Mouse (Mus musculus) embryo, embryonic 10.5 days (tissue): ENCODE data around the gene Cd274.

Experiments used
- DNase-seq: peaks from one replicate; pipeline ENCODE4 v3.0.0-alpha.2; 2015; ENCODE audit warnings: low spot score

The Cd274 gene

DNA sequence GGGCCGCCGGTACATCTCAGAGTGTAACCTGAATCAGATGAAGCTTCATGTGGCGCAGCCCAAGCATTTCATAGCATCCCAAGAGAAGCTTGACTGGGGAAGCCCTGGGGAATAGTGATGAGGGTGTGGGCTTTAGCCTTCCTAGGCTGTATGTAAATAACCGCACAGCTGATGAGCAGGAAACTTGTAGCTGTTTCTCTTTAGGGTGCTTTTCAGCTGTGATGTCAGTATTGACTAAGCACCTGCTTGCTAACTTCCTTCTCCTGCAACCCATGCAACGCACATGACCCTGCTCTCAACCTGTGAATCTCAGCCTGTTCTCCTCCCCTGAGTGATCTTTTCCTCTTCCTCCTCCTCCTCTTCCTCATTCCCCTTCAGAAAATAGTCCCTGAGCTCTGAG, 3.2 kb upstream of the Cd274 start:
- no peak for DNase-seq

DNA sequence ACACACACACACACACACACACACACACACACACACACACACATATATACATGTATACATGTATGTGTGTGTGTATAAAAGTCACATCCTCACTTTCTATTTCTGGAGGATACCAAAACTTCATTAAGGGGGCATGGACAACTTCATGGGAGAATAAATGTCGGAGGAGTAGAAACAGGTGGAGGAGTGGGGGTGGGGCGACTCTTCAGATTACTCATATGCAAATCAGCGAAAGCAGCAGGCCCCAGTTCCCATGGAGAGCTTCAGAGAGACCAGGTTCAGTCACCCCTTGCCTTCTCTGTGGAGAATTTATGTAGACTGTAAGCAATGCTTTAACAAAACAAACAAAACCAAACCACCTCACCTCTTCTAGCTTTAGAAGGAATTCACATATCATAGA, 2.1 kb upstream of the Cd274 start:
- DNase-seq, result no peak

- no peak for DNase-seq
Observed at GRCm38 (mm10) chr19:29366226-29366968, 858 bp upstream of the Cd274 start.

DNA sequence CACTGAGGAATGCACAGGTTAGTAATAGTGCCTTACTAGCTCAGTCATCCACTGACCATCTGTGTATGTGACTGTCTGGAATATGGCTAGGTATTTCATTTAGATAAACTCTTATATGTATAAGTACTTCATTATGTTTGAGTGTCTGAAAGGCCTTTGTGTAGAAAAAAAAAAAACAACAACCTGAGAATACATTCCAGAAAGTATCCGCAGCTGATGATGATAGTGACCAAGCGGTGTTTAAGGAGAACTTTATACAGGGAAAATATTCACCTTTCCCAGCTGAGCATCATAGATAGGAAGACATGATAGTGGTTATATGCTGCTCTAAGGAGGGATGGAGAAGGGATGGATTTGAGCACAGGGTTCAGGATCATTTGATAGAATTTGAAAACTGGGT, 786 bp downstream of the Cd274 start:
- DNase-seq, result no peak

DNA sequence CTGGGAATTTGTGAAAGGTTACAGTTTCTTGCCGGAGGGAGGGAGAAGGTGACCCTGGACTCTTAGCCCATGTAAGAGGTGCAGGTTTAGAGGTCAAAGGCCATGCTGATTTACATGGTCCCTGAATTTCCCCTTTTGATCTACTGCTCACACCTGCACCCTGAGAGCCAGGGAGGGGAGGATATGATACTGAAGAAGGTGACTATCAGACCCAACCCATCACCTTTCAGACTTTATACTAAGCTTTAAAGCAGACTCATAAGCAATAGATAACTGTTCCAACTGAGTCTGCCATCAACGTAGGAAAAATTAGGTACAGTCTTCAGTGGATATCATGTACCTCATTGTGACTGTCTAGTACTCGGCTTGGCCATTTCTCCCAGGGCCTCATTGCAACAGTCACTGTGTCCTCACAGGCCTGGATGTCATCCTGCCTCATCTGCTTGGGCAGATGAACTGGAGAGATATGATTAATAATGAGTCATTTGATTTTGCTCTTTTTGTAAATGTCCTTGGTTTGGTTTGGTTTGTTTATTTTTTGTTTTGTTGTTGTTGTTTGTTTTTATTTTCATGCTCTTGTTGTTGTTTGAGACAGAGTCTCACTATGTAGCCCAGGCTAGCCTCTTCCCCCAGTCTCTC, 1.5 kb downstream of the Cd274 start:
- DNase-seq, result no peak

GRCm38 (mm10) chr19:29370112-29370511, 2.9 kb downstream of the Cd274 start:
- DNase-seq, result no peak

DNA sequence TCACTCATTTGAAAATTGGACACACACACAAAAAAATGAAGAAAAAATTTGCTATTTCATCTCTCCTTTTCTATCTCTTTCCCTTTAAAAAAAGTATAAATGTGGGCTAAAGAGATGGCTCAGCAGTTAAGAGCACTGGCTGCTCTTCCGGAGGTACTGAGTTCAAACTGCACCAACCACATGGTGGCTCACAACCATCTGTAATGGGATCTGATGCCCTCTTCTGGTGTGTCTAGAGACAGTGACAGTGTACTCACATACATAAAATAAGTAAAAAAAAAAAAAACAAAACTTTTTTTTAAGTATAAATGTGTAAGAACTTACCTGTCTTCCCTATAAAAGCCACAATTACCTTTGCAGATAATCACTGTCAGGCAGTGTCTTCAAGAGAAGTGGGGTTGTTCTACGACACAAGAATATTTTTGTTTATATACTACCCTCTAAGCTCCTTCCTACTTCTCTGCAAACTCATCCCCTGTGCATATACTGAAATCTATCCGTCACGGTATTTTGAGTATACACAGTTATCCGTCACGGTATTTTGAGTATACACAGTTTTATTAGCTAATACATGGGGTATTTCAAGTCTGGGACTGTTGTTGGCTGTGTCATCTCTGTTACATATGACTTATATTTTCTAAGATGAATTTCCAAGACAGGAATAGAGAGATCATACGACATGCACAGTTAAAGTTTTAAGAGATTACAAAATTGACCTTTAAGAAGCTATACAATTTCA, 3.5 kb downstream of the Cd274 start:
- no peak for DNase-seq

- DNase-seq, result no peak
Observed at GRCm38 (mm10) chr19:29371284-29372081, 4.2 kb downstream of the Cd274 start.

GRCm38 (mm10) chr19:29372138-29372537, 4.9 kb downstream of the Cd274 start:
- no peak for DNase-seq

DNA sequence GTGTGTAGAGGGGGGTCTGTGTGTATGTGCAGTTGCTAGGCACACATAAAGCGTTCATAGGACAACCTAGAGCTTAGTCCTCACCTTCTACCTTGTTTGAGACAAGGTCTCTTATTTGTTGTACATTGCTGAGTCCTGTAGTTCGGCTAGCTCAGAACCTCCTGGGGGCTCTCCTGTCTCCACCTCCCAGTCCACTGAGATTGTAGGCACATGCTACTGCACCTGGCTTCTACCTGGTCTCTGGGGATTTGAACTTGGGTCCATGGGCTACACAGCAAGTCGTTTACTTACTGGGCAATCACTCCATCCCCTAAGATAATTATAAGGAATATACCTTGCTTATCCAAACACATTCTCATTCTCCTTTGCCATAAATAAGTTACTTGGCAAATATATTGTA, 5.4 kb downstream of the Cd274 start:
- no peak for DNase-seq

GRCm38 (mm10) chr19:29373438-29373837, 6.2 kb downstream of the Cd274 start:
- no peak for DNase-seq

- DNase-seq, result no peak
Observed at GRCm38 (mm10) chr19:29374947-29375346, 7.7 kb downstream of the Cd274 start.

DNA sequence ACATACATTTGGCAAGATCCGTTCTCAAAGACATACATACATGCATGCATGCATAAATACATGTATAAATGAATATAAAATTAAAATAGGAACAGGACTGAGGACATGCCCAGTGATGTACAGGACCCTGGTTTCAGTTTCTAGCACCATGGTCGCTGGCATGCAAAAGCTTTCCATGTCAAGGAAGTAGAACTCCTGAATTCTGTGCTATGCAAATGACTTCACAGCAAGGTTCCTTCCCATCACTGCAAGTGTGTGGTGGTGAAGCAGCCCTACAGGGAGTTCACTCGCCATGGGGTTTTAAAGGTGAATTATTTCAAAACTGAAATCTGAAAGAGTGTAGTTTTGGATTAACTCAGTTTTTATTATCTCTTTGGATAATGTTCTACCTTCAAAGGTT, 9.1 kb downstream of the Cd274 start:
- DNase-seq, result no peak

DNA sequence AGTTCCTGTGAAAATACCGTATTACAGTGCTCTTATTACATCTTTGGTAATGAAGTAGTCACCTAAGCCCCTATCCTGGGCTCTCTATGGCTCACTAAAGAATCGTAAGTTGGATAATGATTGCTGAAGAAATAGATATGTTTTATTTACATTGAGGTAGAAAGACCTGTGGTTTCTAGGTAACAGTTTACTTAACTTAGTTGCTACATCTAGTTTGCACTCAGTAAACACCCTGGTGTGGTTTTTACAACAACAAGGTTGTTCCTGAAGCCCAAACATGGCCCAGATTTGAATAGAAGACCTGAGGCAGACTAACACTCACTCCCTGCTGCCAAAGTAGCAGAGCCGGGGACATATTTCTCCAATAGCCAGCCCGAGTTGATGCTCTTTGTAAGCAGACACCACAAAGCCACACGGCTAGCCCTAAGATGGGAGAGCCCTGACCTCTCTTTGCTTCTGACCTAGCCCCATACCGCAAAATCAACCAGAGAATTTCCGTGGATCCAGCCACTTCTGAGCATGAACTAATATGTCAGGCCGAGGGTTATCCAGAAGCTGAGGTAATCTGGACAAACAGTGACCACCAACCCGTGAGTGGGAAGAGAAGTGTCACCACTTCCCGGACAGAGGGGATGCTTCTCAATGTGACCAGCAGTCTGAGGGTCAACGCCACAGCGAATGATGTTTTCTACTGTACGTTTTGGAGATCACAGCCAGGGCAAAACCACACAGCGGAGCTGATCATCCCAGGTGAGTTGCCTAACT, 12.8 kb downstream of the Cd274 start:
- no peak for DNase-seq

- no peak for DNase-seq
Observed at GRCm38 (mm10) chr19:29383368-29383767, 16.1 kb downstream of the Cd274 start.

DNA sequence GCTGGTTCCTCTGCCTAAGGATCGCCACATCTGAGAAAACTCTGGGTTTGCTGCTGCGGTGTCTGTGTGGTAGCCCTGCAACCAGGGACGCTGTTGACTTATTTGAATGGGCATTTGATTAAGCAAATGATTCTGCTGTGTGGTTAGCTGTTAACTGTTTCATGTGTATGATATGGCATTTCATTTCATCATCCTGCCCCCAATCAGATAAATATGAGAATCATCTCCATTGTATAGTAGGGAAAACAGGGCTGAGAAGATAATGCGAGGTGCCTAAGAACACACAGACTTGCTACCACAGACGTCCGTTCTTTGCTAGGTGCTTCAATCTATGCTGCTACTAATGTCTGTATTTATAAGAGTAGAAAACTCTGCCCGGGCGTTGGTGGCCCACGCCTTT, 17.2 kb downstream of the Cd274 start:
- DNase-seq, result no peak

- no peak for DNase-seq
Observed at GRCm38 (mm10) chr19:29384994-29385393, 17.7 kb downstream of the Cd274 start.

DNA sequence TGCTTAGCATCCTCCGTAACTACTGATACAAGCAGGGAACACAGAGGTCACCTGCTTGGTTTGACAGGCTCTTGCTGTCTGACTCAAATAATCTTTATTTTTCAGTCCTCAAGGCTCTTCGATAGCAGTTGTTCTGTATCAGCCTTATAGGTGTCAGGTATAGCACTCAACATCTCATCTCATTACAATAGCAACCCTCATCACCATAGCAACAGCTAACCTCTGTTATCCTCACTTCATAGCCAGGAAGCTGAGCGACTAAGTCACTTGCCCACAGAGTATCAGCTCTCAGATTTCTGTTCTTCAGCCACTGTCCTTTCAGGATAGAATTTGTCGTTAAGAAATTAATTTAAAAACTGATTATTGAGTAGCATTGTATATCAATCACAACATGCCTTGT, 18.6 kb downstream of the Cd274 start:
- DNase-seq, result no peak

DNA sequence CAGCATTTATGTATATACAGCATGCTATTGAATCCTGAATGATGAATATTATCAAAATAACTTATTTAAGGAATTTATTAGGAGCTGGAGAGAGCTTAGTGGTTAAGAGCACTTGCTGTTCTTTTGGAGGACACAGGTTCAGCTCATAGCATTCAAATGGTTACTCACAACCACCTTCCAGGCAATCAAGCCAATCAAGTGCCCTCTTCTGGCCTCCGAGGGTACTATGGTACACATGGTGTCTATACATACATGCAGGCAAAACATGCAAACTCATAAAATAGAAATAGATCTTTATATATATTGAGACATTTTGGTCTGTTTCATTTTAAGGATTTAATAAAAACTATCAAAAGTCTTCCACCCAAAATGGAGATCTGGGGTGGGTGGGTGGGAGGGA, 21.6 kb downstream of the Cd274 start:
- DNase-seq, result no peak

DNA sequence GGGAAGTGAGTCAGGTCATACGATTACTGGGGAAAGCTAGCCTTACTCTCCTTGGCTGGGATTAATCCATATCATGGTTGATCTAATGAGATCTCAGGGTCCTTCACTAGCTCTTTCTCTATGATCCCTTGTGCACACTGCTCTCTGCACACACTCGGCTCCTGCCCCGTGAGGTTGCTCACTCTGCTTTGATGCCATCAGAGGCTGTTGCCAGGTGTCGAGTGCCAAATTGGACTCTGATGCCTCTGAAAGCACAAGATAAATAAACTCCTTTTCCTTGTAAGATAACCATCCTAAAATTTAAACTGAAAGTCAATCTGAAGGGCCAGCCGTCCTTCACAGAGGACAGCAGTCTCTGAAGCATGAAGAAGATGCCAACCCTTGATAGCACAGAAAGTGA, 23.2 kb downstream of the Cd274 start:
- no peak for DNase-seq

DNA sequence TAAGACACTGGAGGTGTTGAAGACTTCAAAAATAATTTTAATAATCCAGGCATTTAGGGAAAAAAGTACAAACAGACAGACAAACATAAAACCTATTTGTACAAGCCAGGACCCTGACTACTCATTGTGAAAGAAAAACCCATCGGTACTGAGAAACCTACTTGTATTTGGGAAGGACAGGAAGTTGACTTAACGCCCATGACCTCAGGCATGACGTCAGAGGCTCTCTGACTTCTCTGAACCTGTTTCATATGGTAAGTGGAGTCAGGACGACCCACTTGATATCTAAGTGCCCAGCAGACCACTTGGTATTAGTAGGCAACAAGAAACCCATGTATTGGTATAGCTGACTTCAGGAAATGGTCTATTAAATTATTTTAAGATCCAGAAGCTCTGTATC, 24.0 kb downstream of the Cd274 start:
- DNase-seq, result no peak

DNA sequence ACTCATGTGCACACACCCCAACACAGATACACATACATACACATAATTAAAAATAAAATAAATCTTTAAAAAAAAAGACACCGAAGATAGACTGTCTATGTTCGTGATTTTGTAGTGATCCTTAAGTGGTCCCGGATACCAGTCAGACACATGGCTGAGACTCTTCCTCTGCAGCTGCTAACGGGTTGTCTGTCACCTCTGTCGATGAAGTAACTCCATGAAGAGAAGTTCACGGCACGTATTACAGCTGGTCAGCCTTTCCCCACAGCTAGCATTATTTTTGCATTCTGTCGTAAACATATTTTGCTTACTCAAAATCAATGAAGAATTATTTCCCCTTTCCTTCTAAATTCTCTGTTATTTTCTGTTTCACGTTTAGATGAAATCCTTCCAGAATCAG, 26.1 kb downstream of the Cd274 start:
- no peak for DNase-seq
